Mouse (Mus musculus) kidney, postnatal 0 days (tissue): Measurements from ENCODE around the gene Nup205. TPM values are rescaled to one million over a fixed set of nuclear protein-coding genes. Genes with fewer than 3 reads are reported as not detected.
"Not testable (repeated sequence)": the region's sequence is repeated elsewhere in the genome, so short reads cannot be mapped to it uniquely, and the experiment has no call there.

Experiments used
- ATAC-seq: fragments of 200-750 bp; cut with Nextera tagmentation; replicated peaks from 2 replicates; pipeline ENCODE4 v1.8.0; 2017; ENCODE audit warnings: low read depth, moderate number of reproducible peaks, moderate TSS enrichment, moderate library complexity; ENCODE audit not compliant: low FRiP score
- DNase-seq: peaks from one replicate; pipeline ENCODE4 v3.0.0-alpha.2; 2016; ENCODE audit warnings: low spot score
- H3K27ac ChIP-seq: fragments of 300-500 bp; sonication (generic); 2 replicates; pipeline ENCODE4 v1.5.1; 2014; ENCODE audit warnings: mild to moderate bottlenecking
- H3K27me3 ChIP-seq: fragments of 300-500 bp; sonication (generic); 2 replicates; pipeline ENCODE4 v1.6.1; 2014; ENCODE audit warnings: low read length, mixed read lengths; ENCODE audit not compliant: insufficient read depth
- H3K36me3 ChIP-seq: fragments of 300-500 bp; sonication (generic); 2 replicates; pipeline ENCODE4 v1.6.1; 2014; ENCODE audit warnings: low read length, mixed read lengths; ENCODE audit not compliant: insufficient read depth
- H3K4me1 ChIP-seq: fragments of 300-500 bp; sonication (generic); replicated peaks from 2 replicates; pipeline ENCODE4 v1.6.1; 2014; ENCODE audit warnings: antibody characterized with exemption, low read length, mixed read lengths; ENCODE audit not compliant: insufficient read depth
- H3K4me2 ChIP-seq: fragments of 300-500 bp; sonication (generic); 2 replicates; pipeline ENCODE4 v1.6.1; 2014; ENCODE audit warnings: mild to moderate bottlenecking, low read length, moderate library complexity, mixed read lengths
- H3K4me3 ChIP-seq: fragments of 300-500 bp; sonication (generic); replicated peaks from 2 replicates; pipeline ENCODE4 v1.5.1; 2014; ENCODE audit warnings: low read depth, low read length
- H3K9ac ChIP-seq: fragments of 300-500 bp; sonication (generic); 2 replicates; pipeline ENCODE4 v1.6.1; 2014; ENCODE audit warnings: low read depth, low read length
- H3K9me3 ChIP-seq: fragments of 300-500 bp; sonication (generic); replicated peaks from 2 replicates; pipeline ENCODE4 v1.6.1; 2016; ENCODE audit warnings: low read length, inconsistent platforms, mixed read lengths
- CTCF ChIP-seq: IDR thresholded peaks from 2 replicates; pipeline ENCODE4 v1.5.1; 2016; ENCODE audit warnings: antibody characterized with exemption, low read depth, mild to moderate bottlenecking, moderate library complexity
- WGBS: fragments of 180-500 bp; shearing (Covaris S2); extraction: QIAGEN DNeasy Blood & Tissue Kit; methylation state at CpG from one replicate; pipeline ENCODE4 v1.1.7; 2014; 5-methylcytosine and 5-hydroxymethylcytosine counted together
- polyA plus RNA-seq: library from polyadenylated mRNA; unstranded; fragments of >200 nt; fragmentation: Nextera tagmentation; extraction: Ambion mirVana; gene quantifications from 2 replicates; pipeline ENCODE4 v1.2.1, GENCODE M21; 2015

The Nup205 gene
- polyA plus RNA-seq, 1 experiment from 2014 or later: 18.4 TPM

DNA sequence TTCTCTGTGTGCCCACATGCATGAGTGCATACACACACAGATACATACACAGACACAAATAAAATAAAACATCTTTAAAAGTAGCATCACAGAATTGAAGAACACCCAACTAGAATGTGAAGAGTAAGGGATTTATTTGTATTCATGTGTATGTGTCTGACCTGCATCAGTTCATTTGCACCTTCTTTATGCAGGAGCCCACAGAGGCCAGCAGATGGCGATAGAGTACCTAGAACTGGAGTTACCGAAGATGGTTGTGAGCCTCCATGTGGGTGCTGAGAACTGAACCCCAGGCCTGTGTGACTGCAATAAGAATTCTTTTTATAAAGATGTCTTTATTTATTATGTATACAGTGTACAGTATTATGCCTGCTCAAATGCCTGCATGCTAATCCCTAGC, 31.7 kb upstream of the Nup205 start:
- TF ChIP-seq CTCF: no peak
- Histone ChIP-seq H3K9ac (no peak overlapping the region), H3K27me3 (no peaks in the 10 kb centered on the region), H3K9me3 (no peaks in the 10 kb centered on the region), H3K4me3 (no peak overlapping the region), H3K36me3 (no peaks in the 10 kb centered on the region), H3K4me2 (no peak overlapping the region), H3K27ac (no peak overlapping the region), H3K4me1 (no peaks in the 10 kb centered on the region)
- ATAC-seq (no peak), DNase-seq (no peak)
- WGBS: 88% methylated on average over 2 of the region's 2 CpGs

DNA sequence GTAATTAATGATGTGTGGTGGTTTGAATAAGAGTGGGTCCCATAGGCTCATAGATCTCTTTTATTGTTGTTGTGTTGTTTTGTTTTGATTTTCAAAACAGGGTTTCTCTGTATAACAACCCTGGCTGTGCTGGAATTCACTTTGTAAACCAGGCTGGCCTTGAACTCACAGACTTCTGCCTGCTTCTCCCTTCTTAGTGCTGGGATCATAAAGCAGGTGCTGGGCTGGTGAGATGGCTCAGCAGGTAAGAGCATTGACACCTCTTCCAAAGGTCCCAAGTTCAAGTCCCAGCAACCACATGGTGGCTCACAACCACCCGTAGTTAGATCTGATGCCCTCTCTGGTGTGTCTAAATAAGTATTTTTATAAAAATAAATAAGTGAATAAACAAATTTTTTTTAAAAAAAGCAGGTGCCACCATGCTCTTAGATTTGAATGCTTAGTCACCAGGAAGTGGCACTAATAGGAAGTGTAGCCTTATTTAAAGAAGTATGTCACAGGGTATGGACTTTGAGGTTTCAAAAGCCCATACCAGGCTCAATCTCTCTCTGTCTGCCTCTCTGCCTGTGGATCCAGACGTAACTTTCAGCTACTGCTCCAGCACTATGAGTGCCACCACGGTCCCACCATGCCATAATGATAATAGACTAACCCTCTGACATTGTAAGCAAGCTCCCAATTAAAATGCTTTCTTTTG, 29.3 kb upstream of the Nup205 start:
- WGBS: 86% methylated on average over 3 of the region's 3 CpGs
- H3K4me1 ChIP-seq: no peaks in the 10 kb centered on the region

DNA sequence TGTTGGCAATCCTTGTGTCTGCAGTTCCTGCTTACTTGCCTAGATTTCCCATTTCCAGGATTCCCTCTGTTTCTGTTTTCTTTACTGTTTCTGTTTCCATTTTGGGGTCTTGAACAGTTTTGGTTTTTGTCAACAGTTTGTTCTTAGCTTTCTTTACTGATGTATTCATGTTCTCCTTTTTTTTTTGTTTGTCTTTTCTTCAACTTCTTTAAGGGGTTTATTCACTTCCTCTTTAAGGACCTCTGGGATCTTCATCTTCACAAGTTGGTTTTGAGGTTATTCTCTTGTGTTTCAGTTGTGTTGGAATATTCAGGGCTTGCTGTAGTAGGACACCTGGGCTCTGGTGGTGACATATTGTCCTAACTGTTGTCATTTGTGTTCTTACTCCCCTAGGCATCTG, 22.7 kb upstream of the Nup205 start:
- no peak for DNase-seq
- no peaks in the 10 kb centered on the region for H3K27me3 ChIP-seq
- H3K4me1 ChIP-seq: no peaks in the 10 kb centered on the region
- TF ChIP-seq CTCF: no peak
- H3K9ac ChIP-seq: no peak overlapping the region
- no peak overlapping the region for H3K4me2 ChIP-seq
- H3K9me3 ChIP-seq: no peaks in the 10 kb centered on the region
- no peak overlapping the region for H3K4me3 ChIP-seq
- no peak for ATAC-seq
- H3K36me3 ChIP-seq: no peaks in the 10 kb centered on the region
- no peak overlapping the region for H3K27ac ChIP-seq

More for the DNA sequence above, 29.3 kb upstream of the Nup205 start:
- Histone ChIP-seq H3K9me3 (no peaks in the 10 kb centered on the region), H3K4me3 (no peak overlapping the region), H3K4me2 (no peak overlapping the region), H3K9ac (no peak overlapping the region), H3K27me3 (no peaks in the 10 kb centered on the region), H3K27ac (no peak overlapping the region), H3K36me3 (no peaks in the 10 kb centered on the region)
- no peak for ATAC-seq
- no peak for DNase-seq
- no peak for TF ChIP-seq CTCF

DNA sequence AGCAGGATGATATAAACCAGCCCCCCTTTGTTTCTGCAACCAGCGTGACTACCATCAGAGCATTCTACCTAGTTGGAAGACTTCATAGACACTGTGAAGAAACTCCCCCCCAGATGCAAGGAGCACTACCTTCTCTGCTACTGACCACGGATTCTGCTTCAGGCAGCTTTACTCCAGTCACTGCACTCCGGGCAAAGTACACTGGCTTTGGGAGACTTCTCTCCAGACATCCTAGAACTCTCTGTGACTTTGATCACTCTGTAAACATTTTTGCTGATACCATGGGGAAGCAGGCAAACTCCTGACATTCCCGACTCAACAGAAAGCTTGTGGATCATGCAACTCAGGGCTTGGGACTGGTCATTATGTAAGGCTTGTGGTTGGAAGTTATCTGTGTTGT, 8.0 kb upstream of the Nup205 start:
- no peaks in the 10 kb centered on the region for H3K36me3 ChIP-seq
- H3K9ac ChIP-seq: no peak overlapping the region
- no peaks in the 10 kb centered on the region for H3K4me1 ChIP-seq
- DNase-seq (no peak), ATAC-seq (peak; percentile 69)
- H3K27ac ChIP-seq: no peak overlapping the region
- no peak overlapping the region for H3K4me3 ChIP-seq
- no peaks in the 10 kb centered on the region for H3K27me3 ChIP-seq
- TF ChIP-seq CTCF: no peak
- H3K4me2 ChIP-seq: no peak overlapping the region
- H3K9me3 ChIP-seq: no peaks in the 10 kb centered on the region
- 77% methylated on average over 4 of the region's 4 CpGs for WGBS

DNA sequence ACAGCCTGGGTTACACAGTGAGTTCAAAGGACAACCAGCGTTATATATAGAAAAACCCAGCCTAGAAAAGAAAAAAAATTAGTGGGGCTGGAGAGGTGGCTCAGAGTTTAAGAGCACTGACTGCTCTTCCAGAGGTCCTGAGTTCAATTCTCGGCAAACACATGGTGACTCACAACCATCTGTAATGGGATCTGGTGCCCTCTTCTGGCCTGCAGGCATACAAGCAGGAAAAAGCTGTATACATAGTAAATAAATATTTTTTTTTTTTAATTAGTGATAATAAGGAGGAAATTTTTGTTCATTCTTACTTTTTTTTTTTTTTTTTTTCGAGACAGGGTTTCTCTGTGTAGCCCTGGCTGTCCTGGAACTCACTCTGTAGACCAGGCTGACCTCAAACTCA, 5.2 kb upstream of the Nup205 start:
- H3K4me1 ChIP-seq, H3K9me3 ChIP-seq: not testable (repeated sequence)
- WGBS: 70% methylated on average over 3 of the region's 3 CpGs

DNA sequence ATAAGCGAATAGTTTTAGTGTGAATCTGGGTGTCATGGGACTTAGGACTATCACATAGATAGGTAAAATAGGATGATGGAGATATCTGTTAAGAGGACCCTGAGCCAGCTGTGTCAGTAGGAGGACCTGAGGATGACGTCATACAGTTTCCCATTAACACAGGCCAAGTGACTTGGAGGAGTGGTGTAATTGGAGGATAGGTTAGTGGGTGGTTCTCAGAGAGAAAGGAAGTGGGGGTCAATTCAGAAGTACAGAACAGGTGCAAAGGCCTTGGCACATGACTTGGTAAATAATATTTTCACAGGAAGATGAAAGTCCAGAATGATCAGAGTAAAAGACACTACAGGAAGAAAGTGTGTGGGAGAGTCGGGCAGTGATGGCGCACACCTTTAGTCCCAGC, 4.0 kb upstream of the Nup205 start:
- no peaks in the 10 kb centered on the region for H3K4me1 ChIP-seq
- no peak overlapping the region for H3K9ac ChIP-seq
- no peaks in the 10 kb centered on the region for H3K27me3 ChIP-seq
- no peak for TF ChIP-seq CTCF
- no peaks in the 10 kb centered on the region for H3K9me3 ChIP-seq
- H3K4me2 ChIP-seq: no peak overlapping the region
- no peaks in the 10 kb centered on the region for H3K36me3 ChIP-seq
- no peak overlapping the region for H3K4me3 ChIP-seq
- 89% methylated on average over 4 of the region's 4 CpGs for WGBS
- H3K27ac ChIP-seq: no peak overlapping the region
- no peak for DNase-seq
- ATAC-seq: no peak

More for the DNA sequence above, 5.2 kb upstream of the Nup205 start:
- H3K36me3 ChIP-seq, H3K27me3 ChIP-seq, H3K4me2 ChIP-seq, H3K4me3 ChIP-seq, H3K27ac ChIP-seq, H3K9ac ChIP-seq, DNase-seq, ATAC-seq: not testable (repeated sequence)
- peak; percentile 44 for TF ChIP-seq CTCF

DNA sequence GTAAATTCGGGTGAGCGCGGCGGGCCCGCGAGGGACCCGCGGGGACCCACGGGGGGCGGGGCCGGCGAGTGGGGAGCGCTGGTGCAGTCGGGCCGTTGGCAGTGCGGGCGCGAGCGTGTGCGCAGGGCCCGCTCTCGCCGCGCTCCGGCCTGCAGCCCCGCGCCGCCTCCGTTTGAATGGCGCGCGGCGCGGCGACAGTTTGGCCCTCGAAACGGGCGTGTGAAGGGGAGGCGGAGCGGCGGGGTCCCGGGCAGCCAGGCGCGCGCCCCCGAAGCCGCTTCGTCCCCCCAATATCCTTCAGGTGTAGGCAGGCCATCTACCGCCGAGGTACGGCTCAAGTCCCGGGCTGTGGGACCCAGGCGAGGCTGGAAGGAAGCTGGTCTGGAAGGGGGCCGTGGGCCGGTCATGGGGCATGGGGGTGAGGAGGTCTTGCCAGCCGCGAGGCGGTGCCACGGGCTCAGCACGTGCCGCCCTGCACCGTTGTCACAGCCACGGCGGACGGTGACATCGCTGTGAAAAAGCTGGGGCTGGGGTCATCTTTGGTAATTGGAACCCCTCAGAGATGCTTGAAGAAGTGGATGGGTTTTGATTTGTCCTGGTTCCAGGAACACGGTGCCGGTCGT, 540 bp downstream of the Nup205 start:
- H3K4me1 ChIP-seq: no peaks in the 10 kb centered on the region
- H3K4me3 ChIP-seq: peak overlapping the region; percentile 88
- no peak for TF ChIP-seq CTCF
- H3K27me3 ChIP-seq: no peaks in the 10 kb centered on the region
- ATAC-seq (peak; percentile 82), DNase-seq (peak; percentile 35)
- H3K9me3 ChIP-seq: no peaks in the 10 kb centered on the region
- H3K36me3 ChIP-seq: no peaks in the 10 kb centered on the region
- WGBS: under 1% methylated on average over 67 of the region's 69 CpGs
- H3K9ac ChIP-seq: peak overlapping the region; percentile 92
- peak overlapping the region; percentile 82 for H3K4me2 ChIP-seq
- H3K27ac ChIP-seq: peak overlapping the region; percentile 96

DNA sequence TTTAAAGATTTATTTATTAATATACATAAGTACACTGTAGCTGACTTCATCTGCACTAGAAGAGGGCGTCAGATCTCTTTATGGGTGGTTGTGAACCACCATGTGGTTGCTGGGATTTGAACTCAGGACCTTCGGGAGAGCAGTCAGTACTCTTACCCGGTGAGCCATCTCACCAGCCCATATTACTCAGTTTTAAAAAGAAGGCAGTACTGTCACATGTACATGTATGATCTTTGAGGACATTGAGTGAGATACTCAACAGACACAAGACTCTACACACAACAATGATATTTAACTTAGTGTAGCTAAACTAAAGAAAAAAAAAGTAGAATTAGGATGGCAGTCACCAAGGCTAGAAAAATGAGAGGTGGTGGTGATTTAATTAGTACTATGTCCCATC, 2.1 kb downstream of the Nup205 start:
- not testable (repeated sequence) for H3K27me3 ChIP-seq, H3K4me2 ChIP-seq, ATAC-seq, H3K4me1 ChIP-seq, H3K9me3 ChIP-seq, H3K27ac ChIP-seq, H3K36me3 ChIP-seq, H3K4me3 ChIP-seq, DNase-seq, H3K9ac ChIP-seq
- 99% methylated on average over 3 of the region's 3 CpGs for WGBS
